Mouse (Mus musculus) thymus, adult 2 months (tissue): ENCODE measurements at regions not wholly inside any gene's neighbourhood (a gene's known extent, or its start where the extent isn't known, plus 50 kb on each side); places are given as distances from the start of the nearest gene placed in this dataset.

Experiments
- CTCF ChIP-seq: fragments of 200-500 bp; IDR thresholded peaks from 2 replicates; pipeline ENCODE4 v1.5.1; 2012; ENCODE audit warnings: mild to moderate bottlenecking, control low read depth, low read length, moderate library complexity, borderline replicate concordance; ENCODE audit not compliant: control insufficient read depth, poor library complexity, insufficient read depth; ENCODE audit errors: extremely low read depth
- POLR2A ChIP-seq: fragments of 200-500 bp; IDR thresholded peaks from 2 replicates; pipeline ENCODE4 v1.6.1; 2012; ENCODE audit warnings: mild to moderate bottlenecking, low read length, control low read depth, moderate library complexity; ENCODE audit not compliant: control insufficient read depth, poor library complexity, insufficient read depth; ENCODE audit errors: extremely low read depth

DNA sequence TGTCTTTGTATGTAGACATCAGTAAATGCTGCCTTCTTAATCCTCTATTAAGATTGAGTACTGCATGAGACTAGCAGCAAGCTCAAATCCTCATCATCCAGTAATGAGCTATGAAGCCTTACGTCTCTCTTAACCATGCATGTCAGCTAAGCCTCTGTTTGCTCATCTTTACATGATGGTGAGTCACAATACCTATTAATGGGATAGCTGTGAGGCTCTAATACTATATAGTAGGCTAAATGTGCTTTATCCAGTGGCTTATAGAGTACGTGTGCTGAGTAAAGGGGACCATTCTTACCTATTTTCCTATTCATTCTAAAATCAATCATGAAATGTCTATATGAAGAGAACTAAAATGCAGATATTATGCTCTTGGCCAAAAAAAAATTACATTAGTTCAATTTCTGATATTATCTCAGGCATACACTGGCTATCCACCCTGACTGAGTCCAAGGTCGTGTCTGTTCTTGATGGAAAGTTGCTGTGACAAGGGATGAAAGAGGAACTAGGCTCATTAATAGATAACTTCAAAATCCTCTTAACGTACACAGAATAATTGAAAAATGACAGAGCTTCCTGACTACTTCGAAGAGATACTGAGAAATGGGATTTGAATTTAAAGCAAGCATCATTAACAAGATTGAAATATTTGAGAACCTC is 422.1 kb downstream of the Ipo11 start:
- TF ChIP-seq POLR2A (no peak), CTCF (no peak)
